10 mouse cellular contexts compared by ENCODE assay signal in the genomic region with DNA sequence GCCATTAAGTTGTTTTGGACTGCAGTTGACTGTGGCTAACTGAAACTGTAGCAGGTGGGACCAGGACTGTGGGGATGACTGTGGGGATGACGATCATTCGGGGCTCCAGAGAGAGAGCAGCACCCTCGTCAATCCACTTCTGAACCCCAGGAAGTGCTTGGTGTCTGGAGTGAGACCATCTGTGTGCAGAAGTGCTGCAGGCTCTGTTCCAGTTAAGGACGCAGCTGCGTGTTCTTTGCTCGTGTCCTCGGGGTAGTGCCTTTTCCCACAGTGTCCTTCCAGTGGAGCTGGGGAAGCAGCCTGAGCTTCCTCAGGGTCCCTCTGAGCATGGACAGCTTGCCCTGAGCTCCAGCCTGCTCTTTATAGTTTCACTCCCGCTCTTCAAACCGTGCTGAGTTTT. TPM values are rescaled to one million over a fixed set of nuclear protein-coding genes. Genes with fewer than 3 reads are reported as not detected.
DNase-seq lines count a peak whose midpoint lies in the region; ATAC-seq and TF ChIP-seq lines count a peak whose summit lies in the region.
"Had no signal": no experiment of that assay in that cellular context is flagged by ENCODE, and none has a peak within 500 bp of the region (broad histone marks: within the 10 kb centered on the region; RNA-seq: fewer than 3 reads in every experiment).

No protein-coding gene starts in this region.

- H3K4me3 ChIP-seq in liver, adult 2 months (ENCODE audit: insufficient read depth, low read depth, low read length) = no peak overlapping the region
- H3K4me3 ChIP-seq in forebrain, embryonic 13.5 days = no peak overlapping the region
- no peak overlapping the region for H3K4me3 ChIP-seq in limb, embryonic 11.5 days (ENCODE audit: low read depth, low read length)
- H3K4me3 ChIP-seq in stomach, embryonic 16.5 days (replicated peaks; ENCODE audit: low read length) = no peak overlapping the region

- H3K36me3 ChIP-seq in liver, adult 2 months (ENCODE audit: control insufficient read depth, insufficient read depth, low read length) = no peaks in the 10 kb centered on the region
- no peaks in the 10 kb centered on the region for H3K36me3 ChIP-seq in forebrain, embryonic 13.5 days (ENCODE audit: poor library complexity, severe bottlenecking)
- H3K36me3 ChIP-seq in limb, embryonic 11.5 days (ENCODE audit: control insufficient read depth, insufficient read depth, low read length) = no peaks in the 10 kb centered on the region
- no peaks in the 10 kb centered on the region for H3K36me3 ChIP-seq in stomach, embryonic 16.5 days (ENCODE audit: control insufficient read depth, insufficient read depth, low read length)

- H3K4me2 ChIP-seq in forebrain, embryonic 13.5 days = no peak overlapping the region
- no peak overlapping the region for H3K4me2 ChIP-seq in limb, embryonic 11.5 days (ENCODE audit: low read depth, severe bottlenecking)
- H3K4me2 ChIP-seq in stomach, embryonic 16.5 days (ENCODE audit: low read depth, low read length) = no peak overlapping the region

- peak overlapping the region; percentile 46; the same call in 1 of the 2 replicates for H3K9ac ChIP-seq in liver, adult 2 months (ENCODE audit: low read depth, low read length)
- peak overlapping the region; percentile 61 for H3K9ac ChIP-seq in forebrain, embryonic 13.5 days
- no peak overlapping the region for H3K9ac ChIP-seq in limb, embryonic 11.5 days (ENCODE audit: low read length)
- H3K9ac ChIP-seq in stomach, embryonic 16.5 days (ENCODE audit: low read length) = peak overlapping the region; percentile 60

- WGBS in liver, adult 2 months = 11% methylated on average over 9 of the region's 9 CpGs
- WGBS in forebrain, embryonic 13.5 days = 59% methylated on average over 9 of the region's 9 CpGs
- 64% methylated on average over 9 of the region's 9 CpGs for WGBS in limb, embryonic 11.5 days
- WGBS in stomach, embryonic 16.5 days = 38% methylated on average over 9 of the region's 9 CpGs

- peaks cover 46% of the 10 kb centered on the region for H3K4me1 ChIP-seq in liver, adult 2 months (ENCODE audit: control insufficient read depth, insufficient read depth, low read length)
- peaks cover 57% of the 10 kb centered on the region for H3K4me1 ChIP-seq in forebrain, embryonic 13.5 days
- H3K4me1 ChIP-seq in limb, embryonic 11.5 days (ENCODE audit: control insufficient read depth, insufficient read depth, low read length) = peaks cover 37% of the 10 kb centered on the region
- peaks cover 40% of the 10 kb centered on the region for H3K4me1 ChIP-seq in stomach, embryonic 16.5 days (ENCODE audit: control insufficient read depth, insufficient read depth, low read length)

- ATAC-seq in forebrain, embryonic 13.5 days = no peak
- ATAC-seq in limb, embryonic 11.5 days (ENCODE audit: insufficient number of reproducible peaks, low FRiP score, low TSS enrichment, low read depth) = no peak
- ATAC-seq in stomach, embryonic 16.5 days (ENCODE audit: insufficient read depth, low FRiP score) = no peak
- no peak for ATAC-seq in megakaryocyte progenitor cell, adult 5-6 weeks (replicated peaks; ENCODE audit: poor library complexity)

- peaks cover 31% of the 10 kb centered on the region for H3K79me2 ChIP-seq in liver, adult 2 months (ENCODE audit: control insufficient read depth, insufficient read depth, low read length)

- H3K9me3 ChIP-seq in forebrain, embryonic 13.5 days (replicated peaks) = no peaks in the 10 kb centered on the region
- H3K9me3 ChIP-seq in limb, embryonic 11.5 days (ENCODE audit: control insufficient read depth, low read length) = no peaks in the 10 kb centered on the region
- H3K9me3 ChIP-seq in stomach, embryonic 16.5 days (replicated peaks; ENCODE audit: control insufficient read depth, low read length) = no peaks in the 10 kb centered on the region

- H3K27ac ChIP-seq in liver, adult 2 months (replicated peaks; ENCODE audit: insufficient read depth, low read depth, low read length) = peak overlapping the region; percentile 66
- peak overlapping the region; percentile 91 for H3K27ac ChIP-seq in forebrain, embryonic 13.5 days
- H3K27ac ChIP-seq in limb, embryonic 11.5 days (replicated peaks; ENCODE audit: low read depth, low read length) = peak overlapping the region; percentile 75
- peak overlapping the region; percentile 66 for H3K27ac ChIP-seq in stomach, embryonic 16.5 days (ENCODE audit: low read length)

- no peak for TF ChIP-seq POLR2A in liver, adult 2 months (IDR thresholded peaks at IDR 0.05; ENCODE audit: extremely low read depth, insufficient read depth, low read length)

- TF ChIP-seq CTCF in liver, adult 2 months (IDR thresholded peaks at IDR 0.05; ENCODE audit: low read depth, low read length) = no peak

- DNase-seq in liver, adult 2 months (ENCODE audit: extremely low read depth, low read depth, low spot score) = no peak
- no peak for DNase-seq in liver
- no peak for DNase-seq in limb, embryonic 11.5 days (ENCODE audit: low spot score)
- DNase-seq in left cerebral cortex, adult 11 months (ENCODE audit: low spot score) = no peak
- no peak for DNase-seq in yolk sac, embryonic 10.5 days (ENCODE audit: low spot score)

- no peaks in the 10 kb centered on the region for H3K27me3 ChIP-seq in liver, adult 2 months (ENCODE audit: control insufficient read depth, insufficient read depth, low read length)
- H3K27me3 ChIP-seq in forebrain, embryonic 13.5 days = no peaks in the 10 kb centered on the region
- H3K27me3 ChIP-seq in limb, embryonic 11.5 days (ENCODE audit: control insufficient read depth, insufficient read depth, low read length) = no peaks in the 10 kb centered on the region
- no peaks in the 10 kb centered on the region for H3K27me3 ChIP-seq in stomach, embryonic 16.5 days (ENCODE audit: control insufficient read depth, insufficient read depth, low read length)
- H3K27me3 ChIP-seq: Patski had no signal

RNA-seq across cellular contexts. Expression of a gene that starts 2.7 kb away (rescaled TPM):
- total RNA-seq in liver, adult 2 months (2014; rRNA removed) = not detected in 2 replicates
- not detected in 2 replicates for polyA plus RNA-seq in liver, adult 2 months (2012; rRNA removed)
- 2.9 and 3.2 TPM in 2 replicates for polyA plus RNA-seq in forebrain, embryonic 13.5 days (2015; fragmentation: Nextera tagmentation; extraction: Ambion mirVana)
- 0.47 and 0.68 TPM in 2 replicates for polyA plus RNA-seq in limb, embryonic 11.5 days (2014; fragmentation: Nextera tagmentation; extraction: Ambion mirVana)
- 1.2 and 1.4 TPM in 2 replicates for polyA plus RNA-seq in stomach, embryonic 16.5 days (2015; fragmentation: Nextera tagmentation; extraction: Ambion mirVana)
- not detected in 2 replicates for total RNA-seq in megakaryocyte progenitor cell, adult 5-6 weeks (2015)
- total RNA-seq in megakaryocyte progenitor cell, adult 5-6 weeks (2017) = not detected in 2 replicates
- total RNA-seq: neutrophil, adult 5-6 weeks had no signal

RNA-seq across cellular contexts. Expression of a gene that starts 27.2 kb away (rescaled TPM):
- 28.6 and 33.7 TPM in 2 replicates for total RNA-seq in liver, adult 2 months (2014; rRNA removed)
- polyA plus RNA-seq in liver, adult 2 months (2012; rRNA removed) = 33.8 and 42.0 TPM in 2 replicates
- polyA plus RNA-seq in forebrain, embryonic 13.5 days (2015; fragmentation: Nextera tagmentation; extraction: Ambion mirVana) = 38.2 and 48.1 TPM in 2 replicates
- 17.1 and 17.5 TPM in 2 replicates for polyA plus RNA-seq in limb, embryonic 11.5 days (2014; fragmentation: Nextera tagmentation; extraction: Ambion mirVana)
- polyA plus RNA-seq in stomach, embryonic 16.5 days (2015; fragmentation: Nextera tagmentation; extraction: Ambion mirVana) = 44.9 and 46.0 TPM in 2 replicates
- 23.1 and 25.1 TPM in 2 replicates for total RNA-seq in megakaryocyte progenitor cell, adult 5-6 weeks (2015)
- 71.4 and 99.8 TPM in 2 replicates for total RNA-seq in megakaryocyte progenitor cell, adult 5-6 weeks (2017)
